Comparison of ENCODE assay signal across 14 mouse cellular contexts in the genomic region with DNA sequence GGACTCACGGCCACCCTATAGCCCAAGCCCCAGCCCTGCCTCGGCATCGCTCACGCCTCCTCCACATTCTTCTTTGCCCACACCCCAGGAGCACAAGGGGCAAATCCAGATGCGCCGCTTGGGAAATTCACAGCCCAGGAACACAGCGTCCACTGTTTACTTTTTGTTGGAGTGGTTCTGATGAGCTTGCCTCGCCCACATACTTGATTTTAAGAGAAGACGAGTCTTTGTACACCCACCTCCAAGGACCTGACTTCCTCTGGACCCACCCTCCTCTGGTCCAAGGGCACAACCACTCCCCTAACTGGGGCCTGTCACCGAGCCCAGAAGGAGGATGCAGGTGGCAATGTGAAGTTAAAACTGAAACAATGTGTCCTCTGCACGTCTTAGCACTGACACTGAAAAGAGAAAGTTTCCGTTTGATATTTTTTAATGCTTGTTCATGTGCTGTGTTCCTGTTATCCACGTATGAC.
A peak's percentile ranks its signal among the peaks of the same experiment; 100 is the strongest.
DNase-seq lines count a peak whose midpoint lies in the region; ATAC-seq lines count a peak whose summit lies in the region.
"Had no signal": no experiment of that assay in that cellular context is flagged by ENCODE, and none has a peak within 500 bp of the region (broad histone marks: within the 10 kb centered on the region; RNA-seq: fewer than 3 reads in every experiment).

No protein-coding gene starts in this region.

- H3K4me3 ChIP-seq in kidney, embryonic 15.5 days (replicated peaks) = no peak overlapping the region
- H3K4me3 ChIP-seq: embryonic facial prominence, embryonic 15.5 days had no signal

- no peak for DNase-seq in kidney, postnatal 36 days
- peak; percentile 35 to 70 for DNase-seq in lung, postnatal 4 days
- peak; percentile 65 for DNase-seq in thymus, postnatal 25 days
- no peak for DNase-seq in layer of hippocampus, adult 18-20 months (ENCODE audit: low spot score in 2 of 2)
- no peak for DNase-seq in neural tube, embryonic 10.5 days (ENCODE audit: extremely low spot score, low spot score)
- DNase-seq in retina, postnatal 1 day = no peak
- DNase-seq: cerebellum, adult 9-11 months; heart, adult 18-20 months; left cerebral cortex, postnatal 4 days had no signal

- no peaks in the 10 kb centered on the region for H3K27me3 ChIP-seq in kidney, embryonic 15.5 days
- H3K27me3 ChIP-seq: embryonic facial prominence, embryonic 15.5 days had no signal

- peaks cover 27% of the 10 kb centered on the region for H3K4me1 ChIP-seq in kidney, embryonic 15.5 days

- H3K4me2 ChIP-seq in kidney, embryonic 15.5 days = no peak overlapping the region
- H3K4me2 ChIP-seq: embryonic facial prominence, embryonic 15.5 days; hindbrain, embryonic 14.5 days had no signal

- H3K27ac ChIP-seq in kidney, embryonic 15.5 days = 0 out of 2 replicates have a peak overlapping the region, but pooled peaks have one; percentile 28
- H3K27ac ChIP-seq: embryonic facial prominence, embryonic 15.5 days; hindbrain, embryonic 14.5 days; macrophage had no signal

- 0 out of 2 replicates have a peak, but pooled peaks have one; percentile 22 for ATAC-seq in kidney, embryonic 15.5 days (replicated peaks; ENCODE audit: low FRiP score)
- peak; percentile 18 to 37; a peak in 3 of 4 replicates for ATAC-seq in hematopoietic stem cell, adult 5-6 weeks (replicated peaks in 1 of 2; ENCODE audit: insufficient read depth in 1 of 2, low FRiP score in 2 of 2, low TSS enrichment in 1 of 2, low read depth in 1 of 2, poor library complexity in 2 of 2, severe bottlenecking in 2 of 2)

- WGBS in kidney, embryonic 15.5 days = 49% methylated on average over 13 of the region's 13 CpGs

- H3K9ac ChIP-seq in kidney, embryonic 15.5 days = no peak overlapping the region
- H3K9ac ChIP-seq: embryonic facial prominence, embryonic 15.5 days; hindbrain, embryonic 14.5 days had no signal

- H3K36me3 ChIP-seq in kidney, embryonic 15.5 days = no peaks in the 10 kb centered on the region
- H3K36me3 ChIP-seq: embryonic facial prominence, embryonic 15.5 days had no signal

- H3K9me3 ChIP-seq in kidney, embryonic 15.5 days (replicated peaks) = no peaks in the 10 kb centered on the region
- H3K9me3 ChIP-seq: embryonic facial prominence, embryonic 15.5 days had no signal

Comparison
In these comparisons a context has a peak if more than half of its experiments do, and no peak if none do; other contexts are left out.
1. DNase-seq: peak in lung, postnatal 4 days (2 of 2) and thymus, postnatal 25 days (single experiment); none in kidney, postnatal 36 days (0 of 2), layer of hippocampus, adult 18-20 months (0 of 2), neural tube, embryonic 10.5 days (single experiment) and retina, postnatal 1 day (single experiment).